Mouse (Mus musculus) lung, postnatal 36 days (tissue): ENCODE measurements at regions not wholly inside any gene's neighbourhood (a gene's known extent, or its start where the extent isn't known, plus 50 kb on each side); places are given as distances from the start of the nearest gene placed in this dataset.
A peak's percentile ranks its signal among the peaks of the same experiment; 100 is the strongest.

Source experiments
- DNase-seq: peaks from one replicate; pipeline ENCODE4 v3.0.0; 2022; ENCODE audit warnings: mixed read lengths

GRCm38 (mm10) chr1:190500106-190500505 is 329.6 kb upstream of the Prox1 start:
- no peak for DNase-seq

GRCm38 (mm10) chr1:190497474-190497873 is 327.0 kb upstream of the Prox1 start:
- DNase-seq: no peak

GRCm38 (mm10) chr1:190495741-190496520 is 325.4 kb upstream of the Prox1 start:
- DNase-seq: no peak

GRCm38 (mm10) chr1:190486551-190487104 is 316.1 kb upstream of the Prox1 start:
- no peak for DNase-seq

GRCm38 (mm10) chr1:190483366-190483765 is 312.9 kb upstream of the Prox1 start:
- DNase-seq: no peak

- DNase-seq: peak; percentile 2
Measured at GRCm38 (mm10) chr1:190481071-190481470, 310.6 kb upstream of the Prox1 start.

GRCm38 (mm10) chr1:190480601-190481000 is 310.1 kb upstream of the Prox1 start:
- no peak for DNase-seq

GRCm38 (mm10) chr1:190472761-190473160 is 302.2 kb upstream of the Prox1 start:
- no peak for DNase-seq

- no peak for DNase-seq
Measured at GRCm38 (mm10) chr1:190470336-190470735, 299.8 kb upstream of the Prox1 start.

- DNase-seq: no peak
Measured at GRCm38 (mm10) chr1:190457541-190458061, 287.1 kb upstream of the Prox1 start.

GRCm38 (mm10) chr1:190453549-190453948 is 283.0 kb upstream of the Prox1 start:
- no peak for DNase-seq

- DNase-seq: no peak
Measured at GRCm38 (mm10) chr1:190452115-190452842, 281.8 kb upstream of the Prox1 start.

GRCm38 (mm10) chr1:190448263-190448662 is 277.7 kb upstream of the Prox1 start:
- DNase-seq: no peak

GRCm38 (mm10) chr1:190447253-190447652 is 276.7 kb upstream of the Prox1 start:
- no peak for DNase-seq

GRCm38 (mm10) chr1:190446676-190447075 is 276.2 kb upstream of the Prox1 start:
- DNase-seq: no peak

- no peak for DNase-seq
Measured at GRCm38 (mm10) chr1:190444366-190444765, 273.9 kb upstream of the Prox1 start.

GRCm38 (mm10) chr1:190443234-190443633 is 272.7 kb upstream of the Prox1 start:
- no peak for DNase-seq

- no peak for DNase-seq
Measured at GRCm38 (mm10) chr1:190442166-190442565, 271.7 kb upstream of the Prox1 start.

- no peak for DNase-seq
Measured at GRCm38 (mm10) chr1:190438789-190439188, 268.3 kb upstream of the Prox1 start.

GRCm38 (mm10) chr1:190422874-190423273 is 252.4 kb upstream of the Prox1 start:
- DNase-seq: no peak

GRCm38 (mm10) chr1:190419709-190420108 is 249.2 kb upstream of the Prox1 start:
- peak; percentile 17 for DNase-seq

GRCm38 (mm10) chr1:190417326-190417725 is 246.8 kb upstream of the Prox1 start:
- no peak for DNase-seq

- DNase-seq: no peak
Measured at GRCm38 (mm10) chr1:190411756-190412155, 241.2 kb upstream of the Prox1 start.

- peak; percentile 23 for DNase-seq
Measured at GRCm38 (mm10) chr1:190403335-190403734, 232.8 kb upstream of the Prox1 start.
